Mouse (Mus musculus) forebrain, postnatal 0 days (tissue): ENCODE data around the gene Zfr2. TPM values are rescaled to one million over a fixed set of nuclear protein-coding genes. Genes with fewer than 3 reads are reported as not detected.

Experiments used
- ATAC-seq: fragments of 200-750 bp; cut with Nextera tagmentation; 2 replicates; pipeline ENCODE4 v1.8.0; 2017; ENCODE audit warnings: mild to moderate bottlenecking, moderate library complexity
- DNase-seq: peaks from one replicate; pipeline ENCODE4 v3.0.0-alpha.2; 2015
- H3K27ac ChIP-seq: fragments of 300-500 bp; sonication (generic); 2 replicates; pipeline ENCODE4 v1.5.1; 2014; ENCODE audit warnings: low read depth, mild to moderate bottlenecking, antibody characterized with exemption, low read length, moderate library complexity, mixed read lengths
- H3K27me3 ChIP-seq: fragments of 300-500 bp; sonication (generic); 2 replicates; pipeline ENCODE4 v1.6.1; 2014; ENCODE audit warnings: mild to moderate bottlenecking, low read length, mixed read lengths; ENCODE audit not compliant: insufficient read depth
- H3K36me3 ChIP-seq: fragments of 300-500 bp; sonication (generic); 2 replicates; pipeline ENCODE4 v1.6.1; 2014; ENCODE audit warnings: mild to moderate bottlenecking, moderate library complexity; ENCODE audit not compliant: insufficient read depth
- H3K4me1 ChIP-seq: fragments of 300-500 bp; sonication (generic); 2 replicates; pipeline ENCODE4 v1.6.1; 2014; ENCODE audit warnings: antibody characterized with exemption; ENCODE audit not compliant: insufficient read depth
- H3K4me2 ChIP-seq: fragments of 300-500 bp; sonication (generic); 2 replicates; pipeline ENCODE4 v1.6.1; 2014; ENCODE audit warnings: low read depth, mild to moderate bottlenecking, moderate library complexity
- H3K4me3 ChIP-seq: fragments of 300-500 bp; sonication (generic); 2 replicates; pipeline ENCODE4 v1.5.1; 2014; ENCODE audit warnings: low read depth, low read length, mixed read lengths
- H3K9ac ChIP-seq: fragments of 300-500 bp; sonication (generic); 2 replicates; pipeline ENCODE4 v1.6.1; 2014; ENCODE audit warnings: mild to moderate bottlenecking
- H3K9me3 ChIP-seq: fragments of 300-500 bp; sonication (generic); 2 replicates; pipeline ENCODE4 v1.6.1; 2016; ENCODE audit warnings: low read length
- CTCF ChIP-seq: sonication (generic); IDR thresholded peaks from 2 replicates; pipeline ENCODE4 v1.5.1; 2016; ENCODE audit warnings: antibody characterized with exemption, control low read depth, low read depth
- WGBS: fragments of 180-500 bp; shearing (Covaris S2); extraction: QIAGEN DNeasy Blood & Tissue Kit; methylation state at CpG from one replicate; pipeline ENCODE4 v1.1.7; 2014; 5-methylcytosine and 5-hydroxymethylcytosine counted together
- polyA plus RNA-seq: library from polyadenylated mRNA; unstranded; fragments of >200 nt; fragmentation: Nextera tagmentation; extraction: Ambion mirVana; gene quantifications from 2 replicates; pipeline ENCODE4 v1.2.1, GENCODE M21; 2015
- total RNA-seq: library from RNA; depleted of rRNA; stranded (reverse); fragments of >200 nt; gene quantifications from 2 replicates; pipeline ENCODE4 v1.2.3, GENCODE M21; 2014

Gene Zfr2
- total and polyA plus RNA-seq, 2 experiments from 2014 or later: 18.7 to 52.1 TPM

DNA sequence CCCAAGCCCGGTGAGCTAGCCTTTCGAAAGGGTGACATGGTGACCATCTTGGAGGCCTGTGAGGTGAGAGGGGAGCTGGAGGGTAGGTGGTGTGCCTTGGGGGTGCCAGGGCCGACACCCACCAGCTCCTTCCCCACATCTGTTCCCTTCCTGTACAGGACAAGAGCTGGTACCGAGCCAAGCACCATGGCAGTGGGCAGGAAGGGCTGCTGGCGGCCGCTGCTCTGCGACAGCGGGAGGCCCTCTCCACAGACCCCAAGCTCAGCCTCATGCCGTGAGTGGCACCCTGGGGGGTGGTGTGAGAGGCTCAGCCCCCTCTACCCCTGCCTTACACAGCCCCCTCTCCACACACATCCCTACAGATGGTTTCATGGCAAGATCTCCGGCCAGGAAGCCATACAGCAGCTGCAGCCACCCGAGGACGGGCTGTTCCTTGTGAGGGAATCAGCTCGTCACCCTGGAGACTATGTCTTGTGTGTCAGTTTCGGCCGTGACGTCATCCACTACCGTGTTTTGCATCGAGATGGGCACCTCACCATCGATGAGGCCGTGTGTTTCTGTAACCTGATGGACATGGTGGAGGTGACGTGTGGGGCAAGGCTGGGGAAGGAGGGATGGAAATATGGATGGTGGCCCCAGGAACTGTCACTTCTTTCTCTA is 26.4 kb downstream of the Zfr2 start:
- 39% methylated on average over 21 of the region's 21 CpGs for WGBS
- ATAC-seq: peak; percentile 10; the same call in 1 of the 2 replicates
- no peak overlapping the region for H3K9ac ChIP-seq

DNA sequence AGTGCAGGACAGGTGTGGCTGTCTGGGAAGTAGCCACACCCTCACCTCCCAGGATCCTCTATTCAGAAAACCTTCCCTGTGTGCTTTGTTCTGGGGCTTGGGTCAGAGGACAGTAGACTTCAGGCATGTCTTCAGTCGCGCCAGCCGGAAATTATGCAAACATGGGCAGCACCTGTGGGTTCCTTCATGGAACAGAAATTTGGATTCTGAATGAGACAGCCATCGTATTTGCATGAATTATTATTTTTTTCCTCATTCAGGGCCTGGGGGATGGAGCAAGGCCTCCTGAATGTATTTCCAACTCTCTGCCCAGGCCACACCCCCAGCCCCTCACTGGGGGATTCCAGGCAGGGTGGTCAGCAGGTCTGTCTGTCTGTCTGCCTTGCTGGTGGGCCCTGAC is 28.1 kb downstream of the Zfr2 start:
- H3K9ac ChIP-seq: no peak overlapping the region
- H3K27me3 ChIP-seq: peaks cover 7% of the 10 kb centered on the region; the same call in 1 of the 2 replicates
- TF ChIP-seq CTCF: no peak
- no peaks in the 10 kb centered on the region for H3K9me3 ChIP-seq
- DNase-seq (no peak), ATAC-seq (no peak)
- H3K4me1 ChIP-seq: peaks cover 5% of the 10 kb centered on the region; the same call in 1 of the 2 replicates
- H3K36me3 ChIP-seq: peaks cover 33% of the 10 kb centered on the region
- no peak overlapping the region for H3K27ac ChIP-seq
- WGBS: 80% methylated on average over 4 of the region's 4 CpGs
- no peak overlapping the region for H3K4me2 ChIP-seq
- H3K4me3 ChIP-seq: no peak overlapping the region

More for the DNA sequence above, 26.4 kb downstream of the Zfr2 start:
- H3K9me3 ChIP-seq: no peaks in the 10 kb centered on the region
- H3K4me1 ChIP-seq: peaks cover 5% of the 10 kb centered on the region; the same call in 1 of the 2 replicates
- H3K27ac ChIP-seq: no peak overlapping the region
- peaks cover 27% of the 10 kb centered on the region for H3K36me3 ChIP-seq
- peaks cover 7% of the 10 kb centered on the region; the same call in 1 of the 2 replicates for H3K27me3 ChIP-seq
- DNase-seq: no peak
- no peak overlapping the region for H3K4me2 ChIP-seq
- TF ChIP-seq CTCF: no peak
- H3K4me3 ChIP-seq: no peak overlapping the region

DNA sequence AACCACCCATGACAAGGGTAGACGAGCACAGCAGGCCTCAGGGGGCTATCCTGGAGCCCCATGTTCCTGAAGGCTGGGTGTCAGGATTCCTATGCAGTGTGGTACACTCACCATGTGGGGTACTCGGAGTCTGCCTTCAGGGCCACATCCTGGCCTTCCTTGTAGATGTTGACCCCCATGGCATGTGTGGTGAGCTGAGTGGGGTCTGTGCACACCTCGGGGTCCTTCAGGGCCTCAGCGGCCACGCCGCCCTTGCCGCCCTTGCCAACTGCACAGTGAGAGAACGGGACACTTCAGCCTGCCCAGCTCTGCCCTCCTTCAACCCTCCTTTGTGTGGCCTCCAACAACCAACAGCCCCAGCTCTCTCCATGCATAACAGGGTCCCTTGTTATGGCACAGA is 32.6 kb downstream of the Zfr2 start:
- no peak for TF ChIP-seq CTCF
- no peaks in the 10 kb centered on the region for H3K27me3 ChIP-seq
- peak overlapping the region; percentile 59; the same call in 1 of the 2 replicates for H3K9ac ChIP-seq
- H3K27ac ChIP-seq: no peak overlapping the region
- peak overlapping the region; percentile 45; the same call in 1 of the 2 replicates for H3K4me2 ChIP-seq
- ATAC-seq (no peak), DNase-seq (no peak)
- H3K9me3 ChIP-seq: no peaks in the 10 kb centered on the region
- 0 out of 2 replicates have a peak overlapping the region, but pooled peaks have one; percentile 48 for H3K4me3 ChIP-seq
- 95% methylated on average over 8 of the region's 8 CpGs for WGBS
- H3K36me3 ChIP-seq: peaks cover 33% of the 10 kb centered on the region
- 0 out of 2 replicates have a peak, but pooled peaks cover 4% of the 10 kb centered on the region for H3K4me1 ChIP-seq

DNA sequence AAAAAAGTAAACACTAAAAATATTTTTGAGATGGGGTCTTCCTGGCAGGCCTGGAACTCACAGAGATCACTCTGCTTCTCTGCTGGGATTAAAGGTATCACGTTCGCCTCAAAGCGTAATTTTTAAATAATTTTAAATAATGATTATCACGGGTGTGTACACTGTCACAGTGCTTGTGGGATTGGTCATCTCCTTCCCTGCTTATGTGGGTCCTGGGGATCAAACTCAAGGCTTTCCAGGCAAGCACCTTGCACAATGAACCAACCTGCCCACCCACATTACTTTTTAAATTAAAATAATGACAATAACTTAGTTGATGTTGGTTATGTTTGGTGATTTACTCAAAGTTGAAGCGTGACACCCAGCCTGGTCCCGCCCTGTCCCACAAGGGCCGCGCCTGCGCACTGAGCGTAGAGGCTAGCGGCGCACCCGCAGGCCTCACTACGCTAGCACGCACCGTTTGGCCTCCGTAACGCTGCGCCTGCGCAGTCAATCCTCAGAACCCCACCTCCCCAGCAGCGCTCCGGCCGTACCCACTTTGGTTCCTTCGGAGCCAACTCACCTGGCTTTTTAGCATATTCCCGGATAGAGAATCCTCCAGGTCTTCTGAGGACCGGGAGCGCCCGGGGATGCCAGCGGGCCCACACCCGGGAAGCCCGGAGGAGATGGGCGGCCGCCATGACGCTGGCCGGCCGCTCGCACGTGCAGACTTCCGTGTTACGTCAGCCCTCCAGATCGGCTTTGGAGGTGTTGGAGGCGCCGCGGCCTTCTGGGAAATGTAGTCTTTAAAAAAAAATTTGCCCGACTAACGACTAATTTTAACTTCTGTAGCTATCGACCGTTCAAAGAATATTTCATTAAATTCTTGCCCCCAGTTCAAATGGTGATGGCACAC is 33.5 kb downstream of the Zfr2 start, which contains the start of the genes Mrpl54 and Apba3:
TSS of gene Mrpl54 (minus strand) at position 724 of the 895 bp plus-strand sequence.
TSS of gene Apba3 (plus strand) at position 750 of the 895 bp plus-strand sequence.
- ATAC-seq (peak; percentile 95), DNase-seq (peak; percentile 98)
- Histone ChIP-seq H3K4me3 (peak within 1 kb of the TSS; percentile 54), H3K4me1 (0 out of 2 replicates have a peak, but pooled peaks cover 4% of the 10 kb centered on the region), H3K9ac (peak within 1 kb of the TSS; percentile 59), H3K9me3 (no peaks in the 10 kb centered on the region), H3K27me3 (no peaks in the 10 kb centered on the region), H3K4me2 (peak within 1 kb of the TSS; percentile 75), H3K36me3 (peaks cover 41% of the 10 kb centered on the region), H3K27ac (peak within 1 kb of the TSS; percentile 63)
- 2% methylated on average over 48 of the region's 48 CpGs for WGBS
- TF ChIP-seq CTCF: peak; percentile 17; the same call in 1 of the 2 replicates

DNA sequence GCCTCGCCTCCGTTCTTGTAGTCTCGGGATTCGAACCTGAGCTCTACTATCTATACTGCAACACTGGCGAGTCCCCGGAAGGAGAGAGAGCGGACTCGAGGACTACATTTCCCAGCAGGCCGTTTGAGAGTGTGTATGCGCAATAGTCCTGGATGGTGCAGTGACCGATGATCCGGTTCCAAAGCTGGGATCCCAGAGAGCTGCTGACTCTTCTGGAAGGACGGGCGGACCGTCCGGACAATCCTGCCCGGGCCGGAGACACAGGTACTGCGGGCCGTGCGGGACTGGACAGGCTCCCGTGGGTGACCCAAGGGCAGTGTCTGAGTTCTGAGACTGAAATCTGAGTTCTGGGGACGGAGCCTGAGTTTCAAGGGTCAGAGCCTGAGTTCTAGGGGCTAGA is 35.1 kb downstream of the Zfr2 start:
- peak overlapping the region; percentile 75 for H3K4me2 ChIP-seq
- peak overlapping the region; percentile 54 for H3K4me3 ChIP-seq
- H3K9me3 ChIP-seq: no peaks in the 10 kb centered on the region
- DNase-seq: peak; percentile 85
- WGBS: 4% methylated on average over 23 of the region's 23 CpGs
- H3K27ac ChIP-seq: no peak overlapping the region
- TF ChIP-seq CTCF: no peak
- peak; percentile 61 for ATAC-seq
- peaks cover 41% of the 10 kb centered on the region for H3K36me3 ChIP-seq
- no peaks in the 10 kb centered on the region for H3K27me3 ChIP-seq
- 0 out of 2 replicates have a peak, but pooled peaks cover 4% of the 10 kb centered on the region for H3K4me1 ChIP-seq
- peak overlapping the region; percentile 63 for H3K9ac ChIP-seq

DNA sequence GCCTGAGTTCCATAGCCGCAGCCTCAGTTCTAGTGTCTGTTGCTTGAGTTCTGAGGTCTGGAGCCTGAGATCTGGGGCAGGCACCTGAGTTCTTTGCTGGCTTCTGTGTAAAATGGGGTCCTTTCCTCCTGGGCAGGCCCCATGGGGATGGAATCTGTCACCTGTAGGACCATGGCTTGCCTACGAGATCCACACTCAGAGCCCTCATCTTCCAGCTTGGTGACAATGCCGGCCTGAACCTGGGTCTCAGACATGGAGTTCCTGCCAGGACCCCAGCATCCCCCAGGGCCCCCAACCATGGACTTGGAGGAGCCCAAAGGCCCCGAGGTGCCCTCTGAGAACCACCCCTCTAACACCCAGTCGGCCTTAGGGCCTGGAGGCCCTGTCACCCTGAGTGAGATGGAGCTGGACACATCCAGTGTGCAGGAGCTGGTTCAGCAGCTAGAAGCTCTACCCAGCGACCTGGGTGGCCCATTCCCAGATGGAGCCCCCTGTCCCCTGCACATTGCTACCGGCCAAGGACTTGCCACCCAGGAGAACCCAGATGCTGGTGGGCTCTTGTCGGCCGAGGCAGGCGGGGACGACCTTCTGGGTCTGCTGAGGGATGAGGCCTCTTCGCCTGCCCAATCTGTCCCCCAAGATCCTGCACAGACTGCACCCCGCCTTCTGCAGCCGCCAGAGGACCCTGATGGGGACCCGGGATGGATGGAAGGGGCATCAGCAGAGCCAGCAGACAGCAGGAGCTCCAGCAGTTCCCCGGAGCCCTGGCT is 35.9 kb downstream of the Zfr2 start:
- no peak overlapping the region for H3K27ac ChIP-seq
- H3K4me2 ChIP-seq: peak overlapping the region; percentile 75
- H3K4me1 ChIP-seq: 0 out of 2 replicates have a peak, but pooled peaks cover 4% of the 10 kb centered on the region
- H3K9ac ChIP-seq: peak overlapping the region; percentile 63
- H3K4me3 ChIP-seq: peak overlapping the region; percentile 54
- 79% methylated on average over 16 of the region's 16 CpGs for WGBS
- no peaks in the 10 kb centered on the region for H3K27me3 ChIP-seq
- ATAC-seq (no peak), DNase-seq (no peak)
- no peaks in the 10 kb centered on the region for H3K9me3 ChIP-seq
- H3K36me3 ChIP-seq: peaks cover 40% of the 10 kb centered on the region
- no peak for TF ChIP-seq CTCF
